Mouse (Mus musculus): ENCODE measurements around the gene Bub3.

Gene Bub3

GRCm38 (mm10) chr7:131556541-131557271 is 3.3 kb upstream of the Bub3 start:
- no peak for DNase-seq (ENCODE audit: low read depth)

GRCm38 (mm10) chr7:131557751-131558150 is 2.3 kb upstream of the Bub3 start:
- no peak for DNase-seq (ENCODE audit: low read depth)

GRCm38 (mm10) chr7:131560697-131561042 is 648 bp downstream of the Bub3 start:
- DNase-seq (ENCODE audit: low read depth) = no peak

- DNase-seq (ENCODE audit: low read depth) = no peak
Observed at GRCm38 (mm10) chr7:131575246-131575645, 15.2 kb downstream of the Bub3 start.

- no peak for DNase-seq (ENCODE audit: low read depth)
Observed at GRCm38 (mm10) chr7:131582178-131582577, 22.2 kb downstream of the Bub3 start.

GRCm38 (mm10) chr7:131585551-131585950 is 25.5 kb downstream of the Bub3 start:
- no peak for DNase-seq (ENCODE audit: low read depth)

- no peak for DNase-seq (ENCODE audit: low read depth)
Observed at GRCm38 (mm10) chr7:131597779-131598482, 37.9 kb downstream of the Bub3 start.

GRCm38 (mm10) chr7:131598483-131598824 is 38.4 kb downstream of the Bub3 start:
- no peak for DNase-seq (ENCODE audit: low read depth)

GRCm38 (mm10) chr7:131602106-131602505 is 42.1 kb downstream of the Bub3 start:
- DNase-seq (ENCODE audit: low read depth) = no peak

GRCm38 (mm10) chr7:131603186-131603585 is 43.2 kb downstream of the Bub3 start:
- DNase-seq (ENCODE audit: low read depth) = no peak

- DNase-seq (ENCODE audit: low read depth) = no peak
Observed at GRCm38 (mm10) chr7:131604946-131605345, 44.9 kb downstream of the Bub3 start.

- DNase-seq (ENCODE audit: low read depth) = no peak
Observed at GRCm38 (mm10) chr7:131605481-131605880, 45.5 kb downstream of the Bub3 start.

GRCm38 (mm10) chr7:131608049-131608448 is 48.0 kb downstream of the Bub3 start:
- DNase-seq (ENCODE audit: low read depth) = no peak

- no peak for DNase-seq (ENCODE audit: low read depth)
Observed at GRCm38 (mm10) chr7:131609677-131610076, 49.7 kb downstream of the Bub3 start.

Data from c-Kit-positive CD71-positive TER-119-negative erythroid progenitor cells, embryonic 14.5 days (primary cell).